Comparison of ENCODE assay signal across 17 mouse cellular contexts in genomic region chr14:103386871-103387270, GRCm38 (mm10). TPM values are rescaled to one million over a fixed set of nuclear protein-coding genes. Genes with fewer than 3 reads are reported as not detected.
DNase-seq lines count a peak whose midpoint lies in the region; ATAC-seq lines count a peak whose summit lies in the region.
"Had no signal": no experiment of that assay in that cellular context is flagged by ENCODE, and none has a peak within 500 bp of the region (broad histone marks: within the 10 kb centered on the region; RNA-seq: fewer than 3 reads in every experiment).

No protein-coding gene starts in this region.

- ATAC-seq in megakaryocyte progenitor cell, adult 5-6 weeks (replicated peaks; ENCODE audit: poor library complexity) = 0 out of 2 replicates have a peak, but pooled peaks have one; percentile 44
- ATAC-seq: CD4-positive, CD25-positive, alpha-beta regulatory T cell, adult 4 months; forebrain, postnatal 0 days; hindbrain, embryonic 16.5 days; intestine, embryonic 15.5 days had no signal

- peak; percentile 5 to 29 for DNase-seq in frontal cortex, postnatal 36 days (ENCODE audit: low spot score in 2 of 2)
- no peak for DNase-seq in frontal cortex, postnatal 14 days (ENCODE audit: low spot score in 2 of 2)
- DNase-seq in layer of hippocampus, adult 18-20 months (ENCODE audit: low spot score in 2 of 2) = peak; percentile 31 to 52
- peak; percentile 36 for DNase-seq in urinary bladder, postnatal 25 days (ENCODE audit: low spot score)
- DNase-seq in left cerebral cortex, adult 11 months (ENCODE audit: low spot score) = no peak
- no peak for DNase-seq in spleen, adult 18-20 months
- DNase-seq: adrenal gland, postnatal 25 days; cerebellum, adult 9-10 months; forebrain, postnatal 0 days; kidney, adult 8-10 months; kidney, postnatal 14 days; lung, adult 18-20 months; lung, postnatal 10 days had no signal

RNA-seq across cellular contexts. Expression of gene Mycbp2, which starts 40.3 kb away (rescaled TPM):
- 100 to 1,000 TPM; 160 to 169 TPM for total RNA-seq in layer of hippocampus, adult 18-20 months (2021)
- 55.8 and 66.9 TPM in 2 replicates for total RNA-seq in megakaryocyte progenitor cell, adult 5-6 weeks (2015)
- 43.9 and 51.3 TPM in 2 replicates for total RNA-seq in megakaryocyte progenitor cell, adult 5-6 weeks (2017)

Comparison
In these comparisons a context has a peak if more than half of its experiments do, and no peak if none do; other contexts are left out.
1. DNase-seq: peak in frontal cortex, postnatal 36 days (2 of 2), layer of hippocampus, adult 18-20 months (2 of 2) and urinary bladder, postnatal 25 days (single experiment); none in frontal cortex, postnatal 14 days (0 of 2), left cerebral cortex, adult 11 months (single experiment) and spleen, adult 18-20 months (0 of 2).